Mouse (Mus musculus) CH12.LX (cell line): Measurements from ENCODE around the gene Stmnd1. TPM values are rescaled to one million over a fixed set of nuclear protein-coding genes. Genes with fewer than 3 reads are reported as not detected.

ENCODE experiments used
- DNase-seq: peaks from one replicate; pipeline ENCODE4 v3.0.0-alpha.2; 2013; ENCODE audit errors: extremely low read depth
- H3K27ac ChIP-seq: 2 replicates; pipeline ENCODE4 v1.5.1; 2012; ENCODE audit warnings: low read depth, mild to moderate bottlenecking, control low read depth, moderate library complexity; ENCODE audit not compliant: insufficient read depth
- H3K27me3 ChIP-seq: replicated peaks from 2 replicates; pipeline ENCODE3; 2012; ENCODE audit warnings: inconsistent platforms
- H3K36me3 ChIP-seq, 2 experiments: replicated peaks in 1 of 2; 2 replicates each; pipeline versions ENCODE3 to v1.6.1; 2012; ENCODE audit warnings: inconsistent platforms in 1 of 2, low read length in 1 of 2, mild to moderate bottlenecking in 1 of 2, mixed read lengths in 1 of 2, moderate library complexity in 1 of 2; ENCODE audit not compliant: control insufficient read depth in 1 of 2, insufficient read depth in 1 of 2
- H3K4me1 ChIP-seq, 2 experiments: 2 replicates each; pipeline ENCODE4 v1.6.1; 2012; ENCODE audit warnings: inconsistent platforms in 1 of 2, moderate library complexity in 1 of 2; ENCODE audit not compliant: insufficient read depth in 2 of 2, control insufficient read depth in 1 of 2
- H3K4me2 ChIP-seq: 2 replicates; pipeline ENCODE4 v1.6.1; 2012; ENCODE audit warnings: low read depth, mild to moderate bottlenecking, control low read depth; ENCODE audit not compliant: poor library complexity, insufficient read depth, severe bottlenecking
- H3K4me3 ChIP-seq, 3 experiments: fragments of 150-350 bp in 1 of 3; sonication (generic) in 1 of 3; replicated peaks in 1 of 3; 2 replicates each; pipeline versions ENCODE3 to v1.5.1; 2011 to 2012; ENCODE audit warnings: low read depth in 2 of 3, low read length in 2 of 3, mild to moderate bottlenecking in 2 of 3, moderate library complexity in 2 of 3, control low read depth in 1 of 3, improper control_type of control experiment in 1 of 3, inconsistent platforms in 1 of 3, mixed read lengths in 1 of 3; ENCODE audit not compliant: poor library complexity in 1 of 3
- H3K79me2 ChIP-seq: replicated peaks from 2 replicates; pipeline ENCODE4 v1.6.1; 2012; ENCODE audit warnings: mild to moderate bottlenecking, moderate library complexity; ENCODE audit not compliant: control insufficient read depth, poor library complexity, insufficient read depth, severe bottlenecking; ENCODE audit errors: extremely low read depth
- H3K9ac ChIP-seq: 2 replicates; pipeline ENCODE4 v1.6.1; 2012; ENCODE audit warnings: low read depth, mild to moderate bottlenecking, control low read depth, moderate library complexity; ENCODE audit not compliant: insufficient read depth
- H3K9me3 ChIP-seq: replicated peaks from 2 replicates; pipeline ENCODE3; 2012; ENCODE audit warnings: low read length, inconsistent platforms, mixed read lengths
- CHD2 ChIP-seq: IDR thresholded peaks from 2 replicates; pipeline ENCODE4 v1.6.1; 2011; ENCODE audit warnings: low read length, improper control_type of control experiment
- E2F4 ChIP-seq: IDR thresholded peaks from 2 replicates; pipeline ENCODE4 v1.6.1; 2011; ENCODE audit warnings: low read depth, low read length, improper control_type of control experiment; ENCODE audit not compliant: insufficient replicate concordance
- ETS1 ChIP-seq: conservative IDR thresholded peaks from 2 replicates; pipeline ENCODE4 v1.6.1; 2012; ENCODE audit warnings: low read depth, mild to moderate bottlenecking, inconsistent platforms, low read length, improper control_type of control experiment, moderate library complexity
- HCFC1 ChIP-seq: IDR thresholded peaks from 2 replicates; pipeline ENCODE4 v1.6.1; 2012; ENCODE audit warnings: low read depth, mild to moderate bottlenecking, inconsistent platforms, low read length, improper control_type of control experiment
- KAT2A ChIP-seq: IDR thresholded peaks from 2 replicates; pipeline ENCODE4 v1.6.1; 2012; ENCODE audit warnings: low read length, improper control_type of control experiment, inconsistent platforms; ENCODE audit not compliant: insufficient replicate concordance
- MAZ ChIP-seq: IDR thresholded peaks from 2 replicates; pipeline ENCODE4 v1.6.1; 2012; ENCODE audit warnings: low read depth, mild to moderate bottlenecking, inconsistent platforms, low read length, improper control_type of control experiment, moderate library complexity
- MEF2A ChIP-seq: IDR thresholded peaks from 2 replicates; pipeline ENCODE4 v1.6.1; 2014; ENCODE audit warnings: low read depth, mild to moderate bottlenecking, inconsistent platforms, low read length, improper control_type of control experiment, borderline replicate concordance
- MXI1 ChIP-seq: IDR thresholded peaks from 2 replicates; pipeline ENCODE4 v1.6.1; 2011; ENCODE audit warnings: mild to moderate bottlenecking, low read depth, low read length, improper control_type of control experiment
- MYC ChIP-seq: IDR thresholded peaks from 2 replicates; pipeline ENCODE4 v1.6.1; 2011; ENCODE audit warnings: low read depth, mild to moderate bottlenecking, improper control_type of control experiment, low read length
- NELFE ChIP-seq: IDR thresholded peaks from 2 replicates; pipeline ENCODE4 v1.6.1; 2011; ENCODE audit warnings: low read depth, low read length, improper control_type of control experiment
- NRF1 ChIP-seq: IDR thresholded peaks from 2 replicates; pipeline ENCODE4 v1.6.1; 2014; ENCODE audit warnings: low read depth, mild to moderate bottlenecking, inconsistent platforms, low read length, improper control_type of control experiment, moderate library complexity
- PAX5 ChIP-seq: IDR thresholded peaks from 2 replicates; pipeline ENCODE4 v1.6.1; 2012; ENCODE audit warnings: low read length, inconsistent platforms, mixed read lengths
- POLR2A ChIP-seq: IDR thresholded peaks from 2 replicates; pipeline ENCODE4 v1.6.1; 2011; ENCODE audit warnings: low read depth, mild to moderate bottlenecking, improper control_type of control experiment, low read length
- RAD21 ChIP-seq: IDR thresholded peaks from 2 replicates; pipeline ENCODE4 v1.6.1; 2011; ENCODE audit warnings: low read depth, mild to moderate bottlenecking, low read length, improper control_type of control experiment, moderate library complexity
- USF2 ChIP-seq: conservative IDR thresholded peaks from 2 replicates; pipeline ENCODE4 v1.6.1; 2011; ENCODE audit warnings: low read depth, low read length, improper control_type of control experiment
- ZKSCAN1 ChIP-seq: IDR thresholded peaks from 2 replicates; pipeline ENCODE4 v1.6.1; 2012; ENCODE audit warnings: low read depth, inconsistent platforms, low read length, improper control_type of control experiment, borderline replicate concordance
- ZMIZ1 ChIP-seq: IDR thresholded peaks from 2 replicates; pipeline ENCODE4 v1.6.1; 2012; ENCODE audit warnings: low read depth, mild to moderate bottlenecking, inconsistent platforms, low read length, improper control_type of control experiment
- dilution Hi-C: fragments of 300-500 bp; cut with MboI; formaldehyde crosslinking; loops from 2 replicates; pipeline ENCODE4 v1.14.3; 2020; ENCODE audit warnings: low sequenced_read_pairs; ENCODE audit not compliant: extremely low pct_unique_long_range_greater_than_20kb, extremely low pct_ligation_motif_present
- in situ Hi-C: fragments of 300-500 bp; cut with MboI; formaldehyde crosslinking; loops from 3 replicates; pipeline ENCODE4 v1.14.3; 2019; ENCODE audit warnings: low sequenced_read_pairs, low pct_ligation_motif_present, low pct_unique_long_range_greater_than_20kb, mixed read lengths
- polyA plus RNA-seq: library from polyadenylated mRNA; unstranded; fragments of >175 nt; gene quantifications from 2 replicates; pipeline ENCODE4 v1.2.1, GENCODE M21; 2012; ENCODE audit warnings: low read depth; ENCODE audit not compliant: insufficient read length
- total RNA-seq, 2 experiments: library from RNA; depleted of rRNA; stranded (reverse); fragments of 300-350 nt in 1 of 2; fragments of >200 nt in 1 of 2; gene quantifications; 2 replicates each; pipeline ENCODE4 v1.2.3; 2012 to 2014

The Stmnd1 gene
- total and polyA plus RNA-seq, 3 experiments = not detected

- no peak for DNase-seq
- Histone ChIP-seq H3K4me2 (no peak overlapping the region), H3K9ac (no peak overlapping the region), H3K36me3 (no peaks in the 10 kb centered on the region), H3K79me2 (no peaks in the 10 kb centered on the region), H3K4me1 (no peaks in the 10 kb centered on the region), H3K4me3 (no peak overlapping the region), H3K27me3 (no peaks in the 10 kb centered on the region), H3K27ac (no peak overlapping the region), H3K9me3 (no peaks in the 10 kb centered on the region)
- no peak for TF ChIP-seq ZMIZ1
- TF ChIP-seq MAZ = no peak
- no peak for TF ChIP-seq NELFE
- no peak for TF ChIP-seq MYC
- TF ChIP-seq KAT2A = no peak
- TF ChIP-seq ETS1 = no peak
- TF ChIP-seq E2F4 = no peak
- no peak for TF ChIP-seq MEF2A
- TF ChIP-seq MXI1 = no peak
- TF ChIP-seq CHD2 = no peak
- no peak for TF ChIP-seq POLR2A
- no peak for TF ChIP-seq NRF1
- no peak for TF ChIP-seq USF2
- no peak for TF ChIP-seq HCFC1
- TF ChIP-seq PAX5 = no peak
- dilution Hi-C loops = no loop called here
- in situ Hi-C loops = no loop called here
Observed at GRCm38 (mm10) chr13:46287801-46288200, 14.3 kb downstream of the Stmnd1 start.

GRCm38 (mm10) chr13:46288372-46288771 is 14.9 kb downstream of the Stmnd1 start:
- H3K36me3 ChIP-seq = no peaks in the 10 kb centered on the region
- no peak overlapping the region for H3K4me3 ChIP-seq
- H3K79me2 ChIP-seq = no peaks in the 10 kb centered on the region
- DNase-seq = no peak
- no peaks in the 10 kb centered on the region for H3K27me3 ChIP-seq
- H3K4me2 ChIP-seq = no peak overlapping the region
- H3K9ac ChIP-seq = no peak overlapping the region
- H3K27ac ChIP-seq = no peak overlapping the region
- no peaks in the 10 kb centered on the region for H3K9me3 ChIP-seq
- dilution Hi-C loops = no loop called here
- TF ChIP-seq NRF1 (no peak), RAD21 (no peak), ZKSCAN1 (no peak)
- no peaks in the 10 kb centered on the region for H3K4me1 ChIP-seq
- in situ Hi-C loops = no loop called here
